Mouse (Mus musculus) heart, adult 2 months (tissue): Measurements from ENCODE around the gene Shc1. TPM values are rescaled to one million over a fixed set of nuclear protein-coding genes. Genes with fewer than 3 reads are reported as not detected.

Source experiments
- DNase-seq, 2 experiments: peaks; one replicate each; pipeline ENCODE4 v3.0.0; 2021
- H3K27ac ChIP-seq: fragments of 200-600 bp; 2 replicates; pipeline ENCODE4 v1.8.1; 2022
- H3K27me3 ChIP-seq: fragments of 200-500 bp; 2 replicates; pipeline ENCODE4 v1.6.1; 2012; ENCODE audit warnings: mild to moderate bottlenecking, low read length, inconsistent platforms, mixed read lengths; ENCODE audit not compliant: control insufficient read depth, insufficient read depth
- H3K36me3 ChIP-seq: fragments of 200-500 bp; 2 replicates; pipeline ENCODE4 v1.6.1; 2012; ENCODE audit warnings: low read length, inconsistent platforms; ENCODE audit not compliant: control insufficient read depth, insufficient read depth
- H3K4me1 ChIP-seq: fragments of 200-500 bp; 2 replicates; pipeline ENCODE4 v1.6.1; 2011; ENCODE audit warnings: low read length; ENCODE audit not compliant: control insufficient read depth, insufficient read depth
- H3K4me3 ChIP-seq: fragments of 200-600 bp; 2 replicates; pipeline ENCODE4 v1.8.1; 2022
- H3K79me2 ChIP-seq: fragments of 200-500 bp; replicated peaks from 2 replicates; pipeline ENCODE4 v1.6.1; 2012; ENCODE audit warnings: mild to moderate bottlenecking, inconsistent platforms, low read length, moderate library complexity, mixed read lengths; ENCODE audit not compliant: control insufficient read depth, insufficient read depth
- H3K9ac ChIP-seq: fragments of 200-500 bp; 2 replicates; pipeline ENCODE4 v1.6.1; 2012; ENCODE audit warnings: low read depth, mild to moderate bottlenecking, control low read depth, inconsistent platforms, low read length, mixed read lengths
- CTCF ChIP-seq: fragments of 200-600 bp; IDR thresholded peaks from 2 replicates; pipeline ENCODE4 v1.8.1; 2022; ENCODE audit warnings: antibody characterized with exemption, mild to moderate bottlenecking, moderate library complexity
- EP300 ChIP-seq: fragments of 200-500 bp; IDR thresholded peaks from 2 replicates; pipeline ENCODE4 v1.6.1; 2011; ENCODE audit warnings: low read depth, low read length, control low read depth; ENCODE audit not compliant: insufficient read depth
- POLR2A ChIP-seq: fragments of 200-500 bp; IDR thresholded peaks from 2 replicates; pipeline ENCODE4 v1.6.1; 2011; ENCODE audit warnings: mild to moderate bottlenecking, low read depth, low read length, control low read depth; ENCODE audit not compliant: insufficient read depth
- WGBS: fragments of 180-500 bp; shearing (Covaris S2); methylation state at CpG from one replicate; pipeline ENCODE4 v1.1.7; 2018; 5-methylcytosine and 5-hydroxymethylcytosine counted together
- intact Hi-C: fragments of 180-260 bp; cut with DNase I; formaldehyde crosslinking; loops from one replicate; pipeline ENCODE4 v1.15.1; 2025
- polyA plus RNA-seq: library from polyadenylated mRNA; depleted of rRNA; stranded (reverse); fragments of >200 nt; gene quantifications from 2 replicates; pipeline ENCODE4 v1.2.3, GENCODE M21; 2012; rRNA removed
- total RNA-seq, 2 experiments: library from RNA; stranded (reverse); gene quantifications; 2 replicates each; pipeline ENCODE4 v1.2.3; 2021

Shc1 gene
- total and polyA plus RNA-seq, 3 experiments = 31.6 to 32.4 (median 32.0) TPM

DNA sequence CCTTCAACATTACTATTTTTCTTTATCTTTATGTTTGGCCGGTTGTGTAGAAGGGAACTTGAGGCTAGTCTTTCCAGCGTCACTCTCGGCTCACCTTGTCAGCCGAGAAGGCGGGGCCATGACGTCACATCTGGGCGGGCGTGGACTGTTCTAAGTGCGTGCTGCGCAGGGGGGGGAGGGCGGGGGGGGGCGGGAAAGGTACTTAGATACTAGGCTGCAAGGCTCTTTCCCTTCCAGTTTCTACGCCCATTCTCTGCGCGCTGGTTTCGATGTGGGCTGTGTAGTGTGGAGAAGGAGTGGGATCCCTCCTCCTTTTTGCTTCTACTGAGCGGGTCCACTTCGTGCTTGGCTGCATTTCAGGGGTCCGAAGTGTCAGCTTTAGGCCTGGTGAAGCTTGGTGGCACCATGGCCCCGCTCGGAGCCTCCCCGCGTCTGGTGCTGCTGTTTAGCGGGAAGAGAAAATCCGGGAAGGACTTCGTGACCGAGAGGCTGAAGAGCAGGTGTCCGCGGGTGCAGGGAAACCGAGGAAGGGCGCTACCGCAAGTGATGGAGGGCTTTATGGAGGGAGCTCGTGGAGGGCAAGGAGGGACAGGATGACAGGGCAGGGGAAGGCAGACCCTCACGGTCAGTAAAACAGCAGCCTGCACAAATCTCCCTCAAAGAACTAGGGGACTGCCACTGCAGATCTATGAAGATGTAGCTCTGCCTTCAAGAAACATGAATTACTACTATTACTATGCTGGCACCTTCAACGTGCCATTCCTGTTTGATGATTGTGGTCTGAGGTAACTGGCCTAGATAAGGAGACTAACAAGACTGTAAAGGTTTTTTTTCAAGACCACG is 40.9 kb downstream of the Shc1 start:
- intact Hi-C loops = loop anchor here (2.0 to 5.0 kb wide), 4 partner anchors 28 to 268 kb away; partner anchors contain the start of genes Flad1 and Pygo2
- WGBS = 1% methylated on average over 36 of the region's 36 CpGs

GRCm38 (mm10) chr3:89468268-89468667 is 50.0 kb downstream of the Shc1 start:
- 60% methylated on average over 4 of the region's 4 CpGs for WGBS
- H3K4me3 ChIP-seq = no peak overlapping the region
- H3K4me1 ChIP-seq = no peaks in the 10 kb centered on the region
- DNase-seq = no peak
- TF ChIP-seq CTCF = no peak
- no peak for TF ChIP-seq POLR2A
- TF ChIP-seq EP300 = no peak
- no peaks in the 10 kb centered on the region for H3K36me3 ChIP-seq
- no peak overlapping the region for H3K27ac ChIP-seq
- H3K79me2 ChIP-seq = no peaks in the 10 kb centered on the region
- H3K27me3 ChIP-seq = no peaks in the 10 kb centered on the region
- no peak overlapping the region for H3K9ac ChIP-seq
- intact Hi-C loops = no loop called here

More for the DNA sequence above, 40.9 kb downstream of the Shc1 start:
- TF ChIP-seq CTCF (no peak), POLR2A (peak; percentile 62; the same call in 1 of the 2 replicates)
- H3K27me3 ChIP-seq = no peaks in the 10 kb centered on the region
- H3K79me2 ChIP-seq = no peaks in the 10 kb centered on the region
- peak overlapping the region; percentile 59 for H3K27ac ChIP-seq
- peak overlapping the region; percentile 64 for H3K9ac ChIP-seq
- DNase-seq = peak; percentile 90 to 94
- no peaks in the 10 kb centered on the region; the same call in 1 of the 2 replicates for H3K36me3 ChIP-seq
- no peaks in the 10 kb centered on the region; the same call in 1 of the 2 replicates for H3K4me1 ChIP-seq
- peak overlapping the region; percentile 72 for H3K4me3 ChIP-seq

GRCm38 (mm10) chr3:89472280-89472679 is 54.0 kb downstream of the Shc1 start:
- Histone ChIP-seq H3K9ac (no peak overlapping the region), H3K27ac (no peak overlapping the region), H3K79me2 (no peaks in the 10 kb centered on the region), H3K4me3 (no peak overlapping the region), H3K4me1 (no peaks in the 10 kb centered on the region), H3K36me3 (no peaks in the 10 kb centered on the region), H3K27me3 (no peaks in the 10 kb centered on the region)
- TF ChIP-seq CTCF (no peak), POLR2A (no peak), EP300 (no peak)
- 75% methylated on average over 7 of the region's 7 CpGs for WGBS
- intact Hi-C loops = no loop called here
- DNase-seq = no peak

- WGBS = 77% methylated on average over 6 of the region's 6 CpGs
- no peak for DNase-seq
- Histone ChIP-seq H3K79me2 (no peaks in the 10 kb centered on the region), H3K36me3 (no peaks in the 10 kb centered on the region), H3K27me3 (no peaks in the 10 kb centered on the region), H3K4me3 (no peak overlapping the region), H3K4me1 (no peaks in the 10 kb centered on the region), H3K9ac (no peak overlapping the region), H3K27ac (no peak overlapping the region)
- no peak for TF ChIP-seq EP300
- TF ChIP-seq CTCF = no peak
- no peak for TF ChIP-seq POLR2A
- intact Hi-C loops = no loop called here
These were observed 55.6 kb downstream of the Shc1 start for GRCm38 (mm10) chr3:89473838-89474237.

GRCm38 (mm10) chr3:89479055-89479454 is 60.8 kb downstream of the Shc1 start:
- no peaks in the 10 kb centered on the region for H3K4me1 ChIP-seq
- no peaks in the 10 kb centered on the region for H3K36me3 ChIP-seq
- no peak overlapping the region for H3K27ac ChIP-seq
- H3K9ac ChIP-seq = no peak overlapping the region
- no peaks in the 10 kb centered on the region for H3K27me3 ChIP-seq
- intact Hi-C loops = no loop called here
- H3K4me3 ChIP-seq = no peak overlapping the region
- 63% methylated on average over 6 of the region's 6 CpGs for WGBS
- no peak for TF ChIP-seq POLR2A
- TF ChIP-seq EP300 = no peak
- no peak for TF ChIP-seq CTCF
- no peaks in the 10 kb centered on the region for H3K79me2 ChIP-seq
- no peak for DNase-seq

Other genes with a start within 250 kb of the Shc1 start
- 10 to 100 TPM; 44.5 to 54.7 TPM for gene Scamp3, start 241.0 kb upstream of the Shc1 start, total RNA-seq
- 96.7 and 108 TPM in 2 replicates for gene Scamp3, start 241.0 kb upstream of the Shc1 start, polyA plus RNA-seq
- 1 to 10 TPM; 3.9 to 5.1 TPM for gene Fam189b, start 235.3 kb upstream of the Shc1 start, total RNA-seq
- 12.8 and 18.0 TPM in 2 replicates for gene Fam189b, start 235.3 kb upstream of the Shc1 start, polyA plus RNA-seq
- 10 to 100 TPM; 19.9 to 20.4 TPM for gene Gba, start 215.5 kb upstream of the Shc1 start, total RNA-seq
- gene Gba, start 215.5 kb upstream of the Shc1 start, polyA plus RNA-seq = 26.3 and 39.2 TPM in 2 replicates
- 1 to 10 TPM; 3.4 to 5.1 TPM for gene Thbs3, start 203.3 kb upstream of the Shc1 start, total RNA-seq
- 15.8 and 24.3 TPM in 2 replicates for gene Thbs3, start 203.3 kb upstream of the Shc1 start, polyA plus RNA-seq
- 10 to 100 TPM; 59.8 to 61.8 TPM for gene Mtx1, start 191.4 kb upstream of the Shc1 start, total RNA-seq
- gene Mtx1, start 191.4 kb upstream of the Shc1 start, polyA plus RNA-seq = 96.2 and 111 TPM in 2 replicates
- gene Muc1, start 189.4 kb upstream of the Shc1 start, total RNA-seq = under 1 TPM; 0.39 to 0.47 TPM
- 0.67 and 6.2 TPM in 2 replicates for gene Muc1, start 189.4 kb upstream of the Shc1 start, polyA plus RNA-seq
- 10 to 100 TPM; 80.7 to 95.7 TPM for gene Krtcap2, start 172.5 kb upstream of the Shc1 start, total RNA-seq
- gene Krtcap2, start 172.5 kb upstream of the Shc1 start, polyA plus RNA-seq = 84.3 and 116 TPM in 2 replicates
- gene Trim46, start 172.1 kb upstream of the Shc1 start, total RNA-seq = under 1 TPM; 0.39 to 0.96 TPM
- 1.4 and 1.9 TPM in 2 replicates for gene Trim46, start 172.1 kb upstream of the Shc1 start, polyA plus RNA-seq
- gene Dpm3, start 159.1 kb upstream of the Shc1 start, total RNA-seq = 10 to 100 TPM; 54.3 to 58.2 TPM
- gene Dpm3, start 159.1 kb upstream of the Shc1 start, polyA plus RNA-seq = 140 and 160 TPM in 2 replicates
- 10 to 100 TPM; 17.3 to 23.3 TPM for gene Slc50a1, start 147.9 kb upstream of the Shc1 start, total RNA-seq
- 105 and 111 TPM in 2 replicates for gene Slc50a1, start 147.9 kb upstream of the Shc1 start, polyA plus RNA-seq
- gene Efna1, start 137.3 kb upstream of the Shc1 start, total RNA-seq = 10 to 100 TPM; 22.6 to 28.4 TPM
- 39.6 and 44.4 TPM in 2 replicates for gene Efna1, start 137.3 kb upstream of the Shc1 start, polyA plus RNA-seq
- not detected for gene Efna3, start 95.5 kb upstream of the Shc1 start, total RNA-seq
- 0.09 TPM in 1 of 2 replicates, not detected in the other for gene Efna3, start 95.5 kb upstream of the Shc1 start, polyA plus RNA-seq
- gene Efna4, start 80.4 kb upstream of the Shc1 start, total RNA-seq = under 1 TPM; 0.21 to 0.36 TPM
- 0.64 and 0.86 TPM in 2 replicates for gene Efna4, start 80.4 kb upstream of the Shc1 start, polyA plus RNA-seq
- 10 to 100 TPM; 56.8 to 59.2 TPM for gene Adam15, start 68.4 kb upstream of the Shc1 start, total RNA-seq
- 95.6 and 95.7 TPM in 2 replicates for gene Adam15, start 68.4 kb upstream of the Shc1 start, polyA plus RNA-seq
- gene Dcst2, start 56.5 kb upstream of the Shc1 start, total RNA-seq = not detected
- gene Dcst2, start 56.5 kb upstream of the Shc1 start, polyA plus RNA-seq = 0.09 and 0.35 TPM in 2 replicates
- not detected for gene Dcst1, start 53.2 kb upstream of the Shc1 start, total RNA-seq
- gene Dcst1, start 53.2 kb upstream of the Shc1 start, polyA plus RNA-seq = 0.18 and 0.23 TPM in 2 replicates
- gene Zbtb7b, start 23.7 kb upstream of the Shc1 start, total RNA-seq = 10 to 100 TPM; 20.5 to 23.4 TPM
- 21.5 and 21.9 TPM in 2 replicates for gene Zbtb7b, start 23.7 kb upstream of the Shc1 start, polyA plus RNA-seq
- not detected for gene Lenep, start 15.7 kb upstream of the Shc1 start, total RNA-seq
- gene Lenep, start 15.7 kb upstream of the Shc1 start, polyA plus RNA-seq = 2.1 and 5.4 TPM in 2 replicates
- gene Flad1, start 6.6 kb upstream of the Shc1 start, total RNA-seq = 10 to 100 TPM; 56.1 to 59.7 TPM
- 81.3 and 89.8 TPM in 2 replicates for gene Flad1, start 6.6 kb upstream of the Shc1 start, polyA plus RNA-seq
- gene Cks1b, start 60 bp upstream of the Shc1 start, total RNA-seq = 1 to 10 TPM; 3.3 to 3.5 TPM
- gene Cks1b, start 60 bp upstream of the Shc1 start, polyA plus RNA-seq = 9.0 and 10.7 TPM in 2 replicates
- 10 to 100 TPM; 12.5 to 15.3 TPM for gene Pygo2, start 11.8 kb downstream of the Shc1 start, total RNA-seq
- gene Pygo2, start 11.8 kb downstream of the Shc1 start, polyA plus RNA-seq = 14.4 and 17.3 TPM in 2 replicates
- 10 to 100 TPM; 55.7 to 67.5 TPM for gene Pbxip1, start 18.3 kb downstream of the Shc1 start, total RNA-seq
- gene Pbxip1, start 18.3 kb downstream of the Shc1 start, polyA plus RNA-seq = 56.2 and 58.2 TPM in 2 replicates
- gene Pmvk, start 36.1 kb downstream of the Shc1 start, total RNA-seq = 1 to 10 TPM; 6.7 to 7.5 TPM
- gene Pmvk, start 36.1 kb downstream of the Shc1 start, polyA plus RNA-seq = 14.8 and 21.5 TPM in 2 replicates
- gene Kcnn3, start 101.7 kb downstream of the Shc1 start, total RNA-seq = 1 to 10 TPM; 2.0 to 3.3 TPM
- 0.84 and 2.0 TPM in 2 replicates for gene Kcnn3, start 101.7 kb downstream of the Shc1 start, polyA plus RNA-seq